Mouse (Mus musculus) CH12.LX (cell line): ENCODE measurements around the gene Cdh6. TPM values are rescaled to one million over a fixed set of nuclear protein-coding genes. Genes with fewer than 3 reads are reported as not detected.
A peak's percentile ranks its signal among the peaks of the same experiment; 100 is the strongest.

ENCODE experiments used
- DNase-seq: peaks from one replicate; pipeline ENCODE4 v3.0.0-alpha.2; 2013; ENCODE audit errors: extremely low read depth
- H3K27ac ChIP-seq: 2 replicates; pipeline ENCODE4 v1.5.1; 2012; ENCODE audit warnings: low read depth, mild to moderate bottlenecking, control low read depth, moderate library complexity; ENCODE audit not compliant: insufficient read depth
- H3K27me3 ChIP-seq: replicated peaks from 2 replicates; pipeline ENCODE3; 2012; ENCODE audit warnings: inconsistent platforms
- H3K36me3 ChIP-seq, 2 experiments: replicated peaks in 1 of 2; 2 replicates each; pipeline versions ENCODE3 to v1.6.1; 2012; ENCODE audit warnings: inconsistent platforms in 1 of 2, low read length in 1 of 2, mild to moderate bottlenecking in 1 of 2, mixed read lengths in 1 of 2, moderate library complexity in 1 of 2; ENCODE audit not compliant: control insufficient read depth in 1 of 2, insufficient read depth in 1 of 2
- H3K4me1 ChIP-seq, 2 experiments: 2 replicates each; pipeline ENCODE4 v1.6.1; 2012; ENCODE audit warnings: inconsistent platforms in 1 of 2, moderate library complexity in 1 of 2; ENCODE audit not compliant: insufficient read depth in 2 of 2, control insufficient read depth in 1 of 2
- H3K4me2 ChIP-seq: 2 replicates; pipeline ENCODE4 v1.6.1; 2012; ENCODE audit warnings: low read depth, mild to moderate bottlenecking, control low read depth; ENCODE audit not compliant: poor library complexity, insufficient read depth, severe bottlenecking
- H3K4me3 ChIP-seq, 3 experiments: fragments of 150-350 bp in 1 of 3; sonication (generic) in 1 of 3; replicated peaks in 1 of 3; 2 replicates each; pipeline versions ENCODE3 to v1.5.1; 2011 to 2012; ENCODE audit warnings: low read depth in 2 of 3, low read length in 2 of 3, mild to moderate bottlenecking in 2 of 3, moderate library complexity in 2 of 3, control low read depth in 1 of 3, improper control_type of control experiment in 1 of 3, inconsistent platforms in 1 of 3, mixed read lengths in 1 of 3; ENCODE audit not compliant: poor library complexity in 1 of 3
- H3K79me2 ChIP-seq: replicated peaks from 2 replicates; pipeline ENCODE4 v1.6.1; 2012; ENCODE audit warnings: mild to moderate bottlenecking, moderate library complexity; ENCODE audit not compliant: control insufficient read depth, poor library complexity, insufficient read depth, severe bottlenecking; ENCODE audit errors: extremely low read depth
- H3K9ac ChIP-seq: 2 replicates; pipeline ENCODE4 v1.6.1; 2012; ENCODE audit warnings: low read depth, mild to moderate bottlenecking, control low read depth, moderate library complexity; ENCODE audit not compliant: insufficient read depth
- H3K9me3 ChIP-seq: replicated peaks from 2 replicates; pipeline ENCODE3; 2012; ENCODE audit warnings: low read length, inconsistent platforms, mixed read lengths
- BHLHE40 ChIP-seq: IDR thresholded peaks from 2 replicates; pipeline ENCODE4 v1.6.1; 2011; ENCODE audit warnings: mild to moderate bottlenecking, low read depth, low read length, improper control_type of control experiment
- CHD1 ChIP-seq: IDR thresholded peaks from 2 replicates; pipeline ENCODE4 v1.6.1; 2012; ENCODE audit warnings: low read depth, low read length, improper control_type of control experiment, inconsistent platforms
- CTCF ChIP-seq, 2 experiments: IDR thresholded peaks in 1 of 2; conservative IDR thresholded peaks in 1 of 2; 2 replicates each; pipeline ENCODE4 v1.5.1; 2011 to 2012; ENCODE audit warnings: low read depth in 2 of 2, low read length in 2 of 2, improper control_type of control experiment in 1 of 2, inconsistent platforms in 1 of 2, mild to moderate bottlenecking in 1 of 2, moderate library complexity in 1 of 2
- E2F4 ChIP-seq: IDR thresholded peaks from 2 replicates; pipeline ENCODE4 v1.6.1; 2011; ENCODE audit warnings: low read depth, low read length, improper control_type of control experiment; ENCODE audit not compliant: insufficient replicate concordance
- EP300 ChIP-seq: IDR thresholded peaks from 2 replicates; pipeline ENCODE4 v1.6.1; 2011; ENCODE audit warnings: low read length, improper control_type of control experiment
- ETS1 ChIP-seq: conservative IDR thresholded peaks from 2 replicates; pipeline ENCODE4 v1.6.1; 2012; ENCODE audit warnings: low read depth, mild to moderate bottlenecking, inconsistent platforms, low read length, improper control_type of control experiment, moderate library complexity
- HCFC1 ChIP-seq: IDR thresholded peaks from 2 replicates; pipeline ENCODE4 v1.6.1; 2012; ENCODE audit warnings: low read depth, mild to moderate bottlenecking, inconsistent platforms, low read length, improper control_type of control experiment
- IRF4 ChIP-seq: IDR thresholded peaks from 2 replicates; pipeline ENCODE4 v1.6.1; 2014; ENCODE audit warnings: low read depth, mild to moderate bottlenecking, inconsistent platforms, low read length, improper control_type of control experiment
- JUN ChIP-seq: IDR thresholded peaks from 2 replicates; pipeline ENCODE4 v1.6.1; 2011; ENCODE audit warnings: low read depth, mild to moderate bottlenecking, low read length, improper control_type of control experiment, moderate library complexity; ENCODE audit not compliant: insufficient read depth
- MAFK ChIP-seq: IDR thresholded peaks from 2 replicates; pipeline ENCODE4 v1.6.1; 2011; ENCODE audit warnings: low read length, improper control_type of control experiment; ENCODE audit not compliant: insufficient replicate concordance
- MEF2A ChIP-seq: IDR thresholded peaks from 2 replicates; pipeline ENCODE4 v1.6.1; 2014; ENCODE audit warnings: low read depth, mild to moderate bottlenecking, inconsistent platforms, low read length, improper control_type of control experiment, borderline replicate concordance
- MYC ChIP-seq: IDR thresholded peaks from 2 replicates; pipeline ENCODE4 v1.6.1; 2011; ENCODE audit warnings: low read depth, mild to moderate bottlenecking, improper control_type of control experiment, low read length
- NELFE ChIP-seq: IDR thresholded peaks from 2 replicates; pipeline ENCODE4 v1.6.1; 2011; ENCODE audit warnings: low read depth, low read length, improper control_type of control experiment
- NRF1 ChIP-seq: IDR thresholded peaks from 2 replicates; pipeline ENCODE4 v1.6.1; 2014; ENCODE audit warnings: low read depth, mild to moderate bottlenecking, inconsistent platforms, low read length, improper control_type of control experiment, moderate library complexity
- POLR2A ChIP-seq: IDR thresholded peaks from 2 replicates; pipeline ENCODE4 v1.6.1; 2011; ENCODE audit warnings: low read depth, mild to moderate bottlenecking, improper control_type of control experiment, low read length
- POLR2AphosphoS2 ChIP-seq: IDR thresholded peaks from 2 replicates; pipeline ENCODE4 v1.6.1; 2011; ENCODE audit warnings: low read depth, low read length, improper control_type of control experiment
- RAD21 ChIP-seq: IDR thresholded peaks from 2 replicates; pipeline ENCODE4 v1.6.1; 2011; ENCODE audit warnings: low read depth, mild to moderate bottlenecking, low read length, improper control_type of control experiment, moderate library complexity
- RCOR1 ChIP-seq: conservative IDR thresholded peaks from 2 replicates; pipeline ENCODE4 v1.6.1; 2012; ENCODE audit warnings: low read depth, mild to moderate bottlenecking, inconsistent platforms, low read length, improper control_type of control experiment
- SIN3A ChIP-seq: IDR thresholded peaks from 2 replicates; pipeline ENCODE4 v1.6.1; 2012; ENCODE audit warnings: low read length, improper control_type of control experiment, inconsistent platforms
- SMC3 ChIP-seq: IDR thresholded peaks from 2 replicates; pipeline ENCODE4 v1.6.1; 2011; ENCODE audit warnings: low read depth, low read length, improper control_type of control experiment
- TBP ChIP-seq: conservative IDR thresholded peaks from 2 replicates; pipeline ENCODE4 v1.6.1; 2011; ENCODE audit warnings: low read depth, low read length, improper control_type of control experiment
- USF1 ChIP-seq: IDR thresholded peaks from 2 replicates; pipeline ENCODE4 v1.6.1; 2014; ENCODE audit warnings: low read depth, mild to moderate bottlenecking, inconsistent platforms, low read length, improper control_type of control experiment
- USF2 ChIP-seq: conservative IDR thresholded peaks from 2 replicates; pipeline ENCODE4 v1.6.1; 2011; ENCODE audit warnings: low read depth, low read length, improper control_type of control experiment
- ZC3H11A ChIP-seq: IDR thresholded peaks from 2 replicates; pipeline ENCODE4 v1.6.1; 2012; ENCODE audit warnings: low read depth, mild to moderate bottlenecking, inconsistent platforms, low read length, improper control_type of control experiment
- ZKSCAN1 ChIP-seq: IDR thresholded peaks from 2 replicates; pipeline ENCODE4 v1.6.1; 2012; ENCODE audit warnings: low read depth, inconsistent platforms, low read length, improper control_type of control experiment, borderline replicate concordance
- ZMIZ1 ChIP-seq: IDR thresholded peaks from 2 replicates; pipeline ENCODE4 v1.6.1; 2012; ENCODE audit warnings: low read depth, mild to moderate bottlenecking, inconsistent platforms, low read length, improper control_type of control experiment
- ZNF384 ChIP-seq: IDR thresholded peaks from 2 replicates; pipeline ENCODE4 v1.6.1; 2012; ENCODE audit warnings: low read depth, low read length, improper control_type of control experiment, inconsistent platforms
- dilution Hi-C: fragments of 300-500 bp; cut with MboI; formaldehyde crosslinking; loops from 2 replicates; pipeline ENCODE4 v1.14.3; 2020; ENCODE audit warnings: low sequenced_read_pairs; ENCODE audit not compliant: extremely low pct_unique_long_range_greater_than_20kb, extremely low pct_ligation_motif_present
- in situ Hi-C: fragments of 300-500 bp; cut with MboI; formaldehyde crosslinking; loops from 3 replicates; pipeline ENCODE4 v1.14.3; 2019; ENCODE audit warnings: low sequenced_read_pairs, low pct_ligation_motif_present, low pct_unique_long_range_greater_than_20kb, mixed read lengths
- polyA plus RNA-seq: library from polyadenylated mRNA; unstranded; fragments of >175 nt; gene quantifications from 2 replicates; pipeline ENCODE4 v1.2.1, GENCODE M21; 2012; ENCODE audit warnings: low read depth; ENCODE audit not compliant: insufficient read length
- total RNA-seq, 2 experiments: library from RNA; depleted of rRNA; stranded (reverse); fragments of 300-350 nt in 1 of 2; fragments of >200 nt in 1 of 2; gene quantifications; 2 replicates each; pipeline ENCODE4 v1.2.3; 2012 to 2014

The Cdh6 gene
- total and polyA plus RNA-seq, 3 experiments, result under 0.01 to 0.13 TPM; not detected in 1

DNA sequence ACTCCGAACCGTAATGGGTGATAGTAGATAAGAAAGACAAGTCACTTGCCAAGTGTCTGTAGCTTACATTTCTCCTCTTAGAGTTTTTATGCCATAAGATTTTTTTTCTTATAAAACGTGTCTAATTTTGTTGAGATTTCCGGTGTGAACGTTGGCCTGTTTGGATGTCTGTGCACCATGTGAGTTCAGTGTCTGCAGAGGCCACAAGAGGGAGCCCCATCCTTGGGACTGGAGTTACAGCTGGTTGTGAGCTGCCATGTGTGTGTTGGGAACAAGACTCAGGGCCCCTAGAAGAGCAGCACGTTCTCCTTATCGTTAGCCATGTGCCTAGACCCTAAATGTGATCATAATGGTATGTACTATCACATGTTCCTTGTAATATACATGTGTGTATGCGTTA, 40.1 kb downstream of the Cdh6 start:
- Histone ChIP-seq H3K79me2 (no peaks in the 10 kb centered on the region), H3K4me2 (no peak overlapping the region), H3K36me3 (no peaks in the 10 kb centered on the region), H3K4me1 (no peaks in the 10 kb centered on the region), H3K9me3 (peaks cover 2% of the 10 kb centered on the region), H3K4me3 (no peak overlapping the region), H3K27me3 (no peaks in the 10 kb centered on the region), H3K9ac (no peak overlapping the region), H3K27ac (no peak overlapping the region)
- DNase-seq, result peak; percentile 21
- TF ChIP-seq MYC (0 out of 2 replicates have a peak, but pooled peaks have one; percentile 8), NRF1 (no peak), USF2 (no peak), POLR2A (no peak), USF1 (no peak), ETS1 (no peak), ZKSCAN1 (no peak), SMC3 (peak; percentile 39), CHD1 (no peak), NELFE (no peak), POLR2AphosphoS2 (no peak), E2F4 (no peak), ZC3H11A (no peak), BHLHE40 (no peak), CTCF (conservative IDR thresholded peaks at IDR 0.05 in 1 of 2, IDR thresholded peaks at IDR 0.05 in 1 of 2; ENCODE audit: low read depth in 2 of 2, low read length in 2 of 2) (peak; percentile 46 to 54), ZNF384 (no peak), RAD21 (peak; percentile 33), EP300 (no peak), ZMIZ1 (no peak), HCFC1 (no peak), TBP (no peak), RCOR1 (no peak), JUN (no peak), MAFK (no peak)
- dilution Hi-C loops, result no loop called here
- in situ Hi-C loops, result no loop called here

GRCm38 (mm10) chr15:13132493-13132892, 41.0 kb downstream of the Cdh6 start:
- Histone ChIP-seq H3K4me2 (no peak overlapping the region), H3K27me3 (no peaks in the 10 kb centered on the region), H3K27ac (no peak overlapping the region), H3K4me3 (no peak overlapping the region), H3K36me3 (no peaks in the 10 kb centered on the region), H3K9ac (no peak overlapping the region), H3K79me2 (no peaks in the 10 kb centered on the region), H3K9me3 (peaks cover 2% of the 10 kb centered on the region), H3K4me1 (no peaks in the 10 kb centered on the region)
- dilution Hi-C loops, result no loop called here
- in situ Hi-C loops, result no loop called here
- DNase-seq, result no peak
- peak; percentile 87; the same call in 1 of the 2 replicates for TF ChIP-seq ZMIZ1
- no peak for TF ChIP-seq ZC3H11A
- TF ChIP-seq EP300, result no peak
- peak; percentile 24; the same call in 1 of the 2 replicates for TF ChIP-seq POLR2A
- TF ChIP-seq IRF4, result no peak
- no peak for TF ChIP-seq USF2
- TF ChIP-seq MEF2A, result no peak
- no peak for TF ChIP-seq HCFC1
- TF ChIP-seq SIN3A, result no peak
